Mouse (Mus musculus): Measurements from ENCODE around the gene Bcl11b.

- no peak for TF ChIP-seq CTCF (IDR thresholded peaks at IDR 0.05; ENCODE audit: control insufficient read depth, insufficient read depth, low read length)
- no peak for TF ChIP-seq POLR2A (IDR thresholded peaks at IDR 0.05; ENCODE audit: borderline replicate concordance, control insufficient read depth, low read depth, low read length)
Measured at GRCm38 (mm10) chr12:107915396-107915795, 88.0 kb downstream of the Bcl11b start.
